Mouse (Mus musculus): ENCODE data around the gene Osgep.
"Not testable (repeated sequence)": the region's sequence is repeated elsewhere in the genome, so short reads cannot be mapped to it uniquely, and the experiment has no call there.

Osgep gene

DNA sequence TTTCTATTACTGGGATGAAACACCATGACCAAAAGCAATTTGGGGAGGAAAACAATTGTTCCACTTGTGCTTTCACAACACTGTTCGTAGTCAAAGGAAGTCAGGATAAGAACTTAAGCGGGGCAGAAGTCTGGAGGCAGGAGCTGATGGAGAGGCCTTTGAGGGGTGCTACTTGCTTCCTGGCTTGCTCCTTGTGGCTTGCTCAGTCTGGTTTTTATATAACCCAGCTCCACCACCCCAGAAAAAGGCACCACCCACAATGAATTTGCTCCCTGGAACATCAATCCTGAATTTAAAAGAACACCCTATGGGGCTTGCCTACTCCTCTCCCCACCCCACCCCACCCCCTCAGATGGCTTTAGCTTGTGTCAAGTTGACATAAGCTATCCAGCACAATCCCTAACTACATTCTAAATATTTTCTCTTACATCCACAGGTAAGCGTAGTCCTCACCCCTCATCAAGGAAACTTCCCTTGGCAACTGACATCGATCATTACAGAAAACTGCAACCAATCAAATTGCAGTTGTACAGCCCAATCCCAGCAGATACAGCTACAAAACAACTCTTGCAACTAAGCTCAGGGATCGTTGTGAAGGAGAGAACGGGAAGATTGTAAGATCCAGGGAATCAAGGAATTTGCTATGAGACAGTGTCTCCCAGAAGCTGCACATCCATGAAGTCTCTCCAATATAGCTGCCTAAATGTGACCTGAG is 48.3 kb downstream of the Osgep start:
- DNase-seq (ENCODE audit: low read depth), result no peak

DNA sequence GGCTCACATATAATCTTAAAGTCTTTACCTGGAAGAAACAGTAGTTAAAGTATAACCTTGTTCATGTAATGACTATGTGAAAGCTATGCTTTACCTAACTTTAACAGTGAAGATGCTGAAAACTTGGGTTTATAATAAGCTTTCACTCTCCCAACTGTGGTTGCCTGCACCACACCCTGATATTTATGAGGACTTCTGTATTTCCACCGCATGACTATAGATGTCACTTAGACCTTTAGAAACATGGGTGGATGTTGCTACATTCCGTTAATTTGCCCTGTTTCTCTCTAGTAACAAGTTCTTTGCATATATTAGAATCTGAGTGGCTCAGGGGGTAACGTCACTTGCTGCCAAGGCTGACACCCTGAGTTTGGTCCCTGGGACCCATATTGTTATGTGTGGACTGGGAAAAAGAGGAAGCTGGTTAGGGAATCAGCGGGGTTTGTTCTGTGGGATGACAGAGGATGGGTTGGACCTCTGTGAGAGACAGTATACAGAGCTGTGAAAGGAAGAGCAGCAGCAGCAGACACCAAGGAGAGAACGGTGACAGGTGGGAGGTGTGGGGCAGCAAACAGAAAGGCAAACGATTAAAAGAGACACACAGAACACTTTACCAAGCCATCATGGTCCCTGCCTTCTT is 49.0 kb downstream of the Osgep start:
- DNase-seq (ENCODE audit: low read depth), result no peak

DNA sequence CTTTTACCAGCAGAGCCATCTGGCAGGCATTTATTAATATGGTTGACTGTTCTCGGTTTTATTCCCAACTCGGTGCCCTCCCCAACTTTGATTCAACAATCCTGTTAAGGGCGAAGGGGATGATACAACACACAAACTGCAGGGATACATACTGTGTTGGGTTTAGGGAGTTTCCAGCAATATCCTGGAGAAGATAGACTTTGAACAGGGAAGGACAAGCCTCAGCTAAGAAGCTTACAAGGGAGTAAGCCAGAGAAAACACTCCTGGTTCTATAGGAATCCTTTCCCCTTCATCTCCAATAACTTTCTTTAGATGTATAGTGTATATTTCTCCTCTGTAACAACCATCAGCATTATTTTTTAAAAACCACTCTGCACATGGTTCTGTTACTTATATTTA is 49.5 kb downstream of the Osgep start:
- DNase-seq (ENCODE audit: low read depth), result no peak

DNA sequence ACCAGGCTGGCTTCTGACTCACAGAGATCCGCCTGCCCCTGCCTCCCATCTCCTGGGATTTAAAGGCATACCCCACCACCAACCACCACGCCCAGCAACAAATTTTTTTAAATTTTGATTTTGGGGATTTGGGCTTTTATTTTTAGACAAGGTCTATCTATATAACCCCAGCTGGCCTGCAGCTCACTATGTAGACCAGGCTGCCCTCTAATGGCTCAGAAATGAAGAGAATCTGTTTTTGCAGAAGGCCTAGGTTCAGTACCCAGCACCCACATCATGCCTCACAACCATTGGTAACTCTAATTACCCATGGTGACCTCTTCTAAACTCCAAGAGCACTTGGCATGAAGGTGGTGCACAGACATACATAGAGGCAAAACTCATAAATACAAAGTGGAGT is 53.4 kb downstream of the Osgep start:
- no peak for DNase-seq (ENCODE audit: low read depth)

DNA sequence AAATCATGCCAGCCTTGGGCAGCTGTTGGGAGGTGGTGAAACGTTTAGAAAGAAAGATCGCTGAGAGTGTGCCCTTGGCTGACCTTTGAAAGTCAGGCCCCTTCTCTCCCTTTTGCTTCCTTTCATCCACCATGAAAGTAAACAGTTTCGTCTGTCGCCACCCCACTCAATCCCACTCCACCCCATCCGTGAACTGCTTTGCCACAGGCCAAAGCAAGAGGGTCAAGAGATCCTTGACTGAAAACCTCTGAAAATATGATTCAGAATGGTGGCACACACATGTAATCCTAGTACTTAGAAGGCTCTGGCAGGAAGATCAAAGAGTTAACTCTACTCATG is 53.9 kb downstream of the Osgep start:
- DNase-seq (ENCODE audit: low read depth), result no peak

DNA sequence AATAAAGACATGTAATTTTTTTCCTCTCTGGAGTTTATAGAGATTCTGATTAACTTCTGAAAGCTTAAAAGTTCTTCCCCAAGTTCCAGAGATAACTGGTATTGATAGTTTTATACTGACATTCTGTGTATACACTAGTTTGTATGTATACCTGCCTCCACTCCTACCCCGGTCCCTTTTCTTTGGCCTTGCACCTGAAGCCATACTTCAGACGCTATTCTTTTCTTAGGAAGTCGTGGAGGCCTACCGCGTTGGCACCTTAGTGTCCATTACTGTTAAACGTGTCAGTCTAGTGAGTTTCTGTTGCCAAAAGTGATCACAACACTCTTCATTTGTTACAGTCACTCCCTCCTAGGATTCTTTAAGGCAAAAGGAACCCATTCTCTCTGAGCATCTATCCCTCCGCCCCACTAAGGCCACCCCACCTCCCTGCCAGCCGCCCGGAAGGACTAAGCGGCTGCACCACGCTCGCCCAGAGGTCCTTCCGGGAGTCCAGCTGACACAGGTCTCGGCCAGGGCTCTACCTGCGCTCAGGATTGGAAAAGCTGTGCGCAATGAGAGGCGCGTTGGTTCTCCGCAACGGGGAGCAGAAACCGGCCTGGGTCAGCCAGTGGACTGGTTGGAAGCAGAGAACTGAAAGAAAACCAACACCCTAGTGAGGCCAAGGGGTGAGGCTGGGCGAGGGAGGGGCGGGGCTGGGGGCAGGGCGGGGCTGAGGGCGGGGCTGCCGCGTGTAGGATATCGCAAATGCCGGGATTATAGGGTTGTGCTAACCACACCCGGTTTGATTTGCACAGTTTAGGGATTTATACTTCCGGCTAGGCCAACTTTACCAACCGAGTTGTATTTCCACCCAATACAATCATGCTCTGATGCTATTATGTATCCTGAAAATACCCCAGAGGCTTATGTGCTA is 54.5 kb downstream of the Osgep start, which contains the start of gene Tep1:
Gene Tep1, minus strand, starts transcription at position 672 of the 916 bp plus-strand sequence.
- DNase-seq (ENCODE audit: low read depth), result peak; percentile 51

DNA sequence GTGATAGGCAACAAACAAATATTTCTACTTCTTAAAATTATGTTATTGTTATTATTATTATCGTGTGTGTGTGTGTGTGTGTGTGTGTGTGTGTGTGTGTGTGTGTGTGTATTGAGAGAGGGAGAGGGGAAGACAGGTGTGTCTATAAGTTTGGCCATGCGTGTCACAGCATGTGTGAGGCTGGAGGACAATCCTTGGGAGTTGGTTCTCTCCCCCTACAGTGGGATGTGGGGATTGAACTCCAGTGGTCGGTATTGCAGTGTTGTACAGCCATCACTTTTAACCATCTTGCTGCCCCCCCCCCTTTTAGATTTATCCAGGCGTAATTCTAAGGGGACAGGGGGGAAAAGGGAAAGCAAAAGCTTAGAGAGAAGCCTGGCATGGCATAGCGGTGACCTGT is 56.0 kb downstream of the Osgep start:
- no peak for DNase-seq (ENCODE audit: low read depth)

DNA sequence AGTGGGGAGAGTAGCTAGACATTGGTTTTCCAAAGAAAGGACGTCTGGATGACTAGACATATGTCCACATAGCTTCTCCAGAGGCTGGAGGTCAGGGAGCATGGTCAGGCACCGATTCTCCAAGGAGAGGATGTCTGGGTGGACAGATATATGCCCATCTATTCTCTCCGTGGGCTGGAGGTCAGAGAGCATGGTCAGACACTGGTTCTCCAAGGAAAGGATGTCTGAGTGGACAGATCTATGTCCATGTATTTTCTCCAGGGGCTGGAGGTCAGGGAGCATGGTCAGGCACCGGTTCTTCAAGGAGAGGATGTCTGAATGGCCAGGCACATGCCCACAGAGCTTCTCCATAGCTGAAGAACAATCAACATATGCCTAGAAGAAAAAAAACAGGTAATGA is 56.5 kb downstream of the Osgep start:
- no peak for DNase-seq (ENCODE audit: low read depth)

DNA sequence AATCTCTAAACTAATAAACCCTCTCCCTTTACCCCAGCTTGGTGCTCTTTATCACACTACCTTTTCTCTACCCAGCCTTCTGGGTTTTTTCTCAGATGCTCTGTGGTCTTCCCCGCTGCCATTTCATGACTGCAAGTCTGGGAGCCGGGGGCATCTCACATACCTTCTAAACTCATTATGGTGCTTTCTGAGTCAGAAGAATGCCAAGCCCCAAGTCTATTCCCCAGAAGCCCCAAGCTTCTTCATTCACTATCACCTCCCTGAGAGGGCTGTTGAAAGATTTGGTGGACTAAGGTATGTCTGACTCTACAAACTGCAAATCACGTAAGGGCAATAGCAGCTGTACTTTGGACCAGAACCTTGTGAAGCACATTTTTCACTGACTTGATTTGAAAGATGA is 57.7 kb downstream of the Osgep start:
- no peak for DNase-seq (ENCODE audit: low read depth)

DNA sequence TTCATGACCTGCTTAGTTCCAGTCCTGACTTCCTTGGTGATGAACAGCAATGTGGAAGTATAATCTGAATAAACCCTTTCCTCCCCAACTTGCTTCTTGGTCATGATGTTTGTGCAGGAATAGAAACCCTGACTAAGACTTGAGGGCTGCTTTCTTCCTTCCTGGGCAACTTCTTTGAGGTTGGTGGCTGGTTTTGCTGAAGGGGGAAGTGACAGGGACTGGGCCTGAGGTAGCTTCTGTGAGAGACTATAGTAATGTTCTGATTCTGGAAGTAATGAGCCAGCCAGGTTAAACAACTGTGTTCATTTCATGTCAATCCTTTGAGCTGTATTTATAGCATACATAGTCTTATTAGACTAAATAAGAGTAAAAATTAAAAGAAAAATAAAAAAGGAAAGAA is 59.7 kb downstream of the Osgep start:
- not testable (repeated sequence) for DNase-seq (ENCODE audit: low read depth)

DNA sequence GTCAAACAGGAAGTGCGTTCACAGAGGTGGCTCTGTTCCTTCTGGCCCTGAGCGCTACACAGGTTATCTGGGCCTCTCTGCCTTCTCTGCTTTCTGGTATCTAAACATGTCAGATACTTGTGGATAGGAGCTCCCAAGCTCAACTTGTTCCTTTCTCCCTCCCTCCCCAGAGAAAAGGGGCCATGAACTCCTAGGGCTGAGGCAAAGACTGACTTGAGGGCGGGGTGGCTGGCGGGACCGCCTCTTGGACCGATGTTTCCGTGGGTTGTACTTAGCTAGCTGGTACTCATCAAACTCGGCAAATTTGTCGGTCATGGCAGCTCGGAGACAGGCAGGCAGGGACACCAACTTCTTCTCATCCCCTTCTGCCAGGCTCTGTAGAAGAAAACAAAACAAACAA is 62.1 kb downstream of the Osgep start:
- DNase-seq (ENCODE audit: low read depth), result no peak

Measured in fibroblast of lung, adult 2 months (primary cell).